Mouse (Mus musculus) R1 (cell line): ENCODE data around the gene Bach2.

Experiments used
- DNase-seq: peaks from one replicate; pipeline ENCODE4 v3.0.0-alpha.2; 2018; ENCODE audit warnings: low read depth, low spot score

Gene Bach2

GRCm38 (mm10) chr4:32223563-32223962, 15.0 kb upstream of the Bach2 start:
- DNase-seq = no peak

GRCm38 (mm10) chr4:32225191-32225590, 13.4 kb upstream of the Bach2 start:
- no peak for DNase-seq

GRCm38 (mm10) chr4:32227970-32228557, 10.5 kb upstream of the Bach2 start:
- no peak for DNase-seq

GRCm38 (mm10) chr4:32229266-32229665, 9.3 kb upstream of the Bach2 start:
- DNase-seq = no peak

- no peak for DNase-seq
These were observed 7.1 kb upstream of the Bach2 start for GRCm38 (mm10) chr4:32231258-32232055.

- DNase-seq = no peak
These were observed 2.5 kb upstream of the Bach2 start for GRCm38 (mm10) chr4:32235920-32236705.

- peak; percentile 56 for DNase-seq
These were observed 531 bp downstream of the Bach2 start for GRCm38 (mm10) chr4:32238921-32239748.

GRCm38 (mm10) chr4:32239749-32240131, 1.1 kb downstream of the Bach2 start:
- peak; percentile 47 for DNase-seq

- DNase-seq = no peak
These were observed 1.9 kb downstream of the Bach2 start for GRCm38 (mm10) chr4:32240457-32241030.

GRCm38 (mm10) chr4:32241351-32241980, 2.9 kb downstream of the Bach2 start:
- no peak for DNase-seq

GRCm38 (mm10) chr4:32242122-32242615, 3.6 kb downstream of the Bach2 start:
- DNase-seq = no peak

GRCm38 (mm10) chr4:32243458-32243857, 4.9 kb downstream of the Bach2 start:
- DNase-seq = no peak

- no peak for DNase-seq
These were observed 5.6 kb downstream of the Bach2 start for GRCm38 (mm10) chr4:32244092-32244745.

GRCm38 (mm10) chr4:32245586-32245985, 7.0 kb downstream of the Bach2 start:
- DNase-seq = no peak

- DNase-seq = no peak
These were observed 7.4 kb downstream of the Bach2 start for GRCm38 (mm10) chr4:32246020-32246419.

- DNase-seq = no peak
These were observed 8.2 kb downstream of the Bach2 start for GRCm38 (mm10) chr4:32246801-32247200.

GRCm38 (mm10) chr4:32247463-32248113, 9.0 kb downstream of the Bach2 start:
- no peak for DNase-seq

GRCm38 (mm10) chr4:32248236-32248635, 9.6 kb downstream of the Bach2 start:
- peak; percentile 82 for DNase-seq

- DNase-seq = no peak
These were observed 10.4 kb downstream of the Bach2 start for GRCm38 (mm10) chr4:32248990-32249393.
